Mouse (Mus musculus) liver, adult 2 months (tissue): ENCODE measurements at regions not wholly inside any gene's neighbourhood (a gene's known extent, or its start where the extent isn't known, plus 50 kb on each side); places are given as distances from the start of the nearest gene placed in this dataset.

Source experiments
- CTCF ChIP-seq: fragments of 200-500 bp; IDR thresholded peaks from 2 replicates; pipeline ENCODE4 v1.5.1; 2011; ENCODE audit warnings: low read depth, low read length, control low read depth
- POLR2A ChIP-seq: fragments of 200-500 bp; IDR thresholded peaks from 2 replicates; pipeline ENCODE4 v1.6.1; 2011; ENCODE audit warnings: low read length, control low read depth; ENCODE audit not compliant: insufficient read depth; ENCODE audit errors: extremely low read depth

GRCm38 (mm10) chr2:78580013-78580412 is 287.9 kb upstream of the Ube2e3 start:
- no peak for TF ChIP-seq POLR2A
- TF ChIP-seq CTCF: no peak
